Mouse (Mus musculus) thymus, postnatal 25 days (tissue): ENCODE measurements around the gene Rpl5.
A peak's percentile ranks its signal among the peaks of the same experiment; 100 is the strongest.
"Not testable (repeated sequence)": the region's sequence is repeated elsewhere in the genome, so short reads cannot be mapped to it uniquely, and the experiment has no call there.

Source experiments
- DNase-seq: peaks from one replicate; pipeline ENCODE4 v3.0.0; 2022

The Rpl5 gene

GRCm38 (mm10) chr5:107901014-107901615, 813 bp downstream of the Rpl5 start:
- no peak for DNase-seq

- no peak for DNase-seq
Measured at GRCm38 (mm10) chr5:107904325-107904724, 4.0 kb downstream of the Rpl5 start.

GRCm38 (mm10) chr5:107908514-107909110, 8.3 kb downstream of the Rpl5 start:
- DNase-seq, result no peak

- DNase-seq, result no peak
Measured at GRCm38 (mm10) chr5:107909668-107910067, 9.4 kb downstream of the Rpl5 start.

GRCm38 (mm10) chr5:107910084-107910616, 9.8 kb downstream of the Rpl5 start:
- no peak for DNase-seq

GRCm38 (mm10) chr5:107911012-107911411, 10.7 kb downstream of the Rpl5 start:
- no peak for DNase-seq

GRCm38 (mm10) chr5:107915280-107915679, 15.0 kb downstream of the Rpl5 start:
- no peak for DNase-seq

- DNase-seq, result peak; percentile 17
Measured at GRCm38 (mm10) chr5:107921400-107922252, 21.3 kb downstream of the Rpl5 start.

- no peak for DNase-seq
Measured at GRCm38 (mm10) chr5:107922836-107923235, 22.5 kb downstream of the Rpl5 start.

- DNase-seq, result no peak
Measured at GRCm38 (mm10) chr5:107924564-107924963, 24.3 kb downstream of the Rpl5 start.

- DNase-seq, result peak; percentile 70
Measured at GRCm38 (mm10) chr5:107926550-107927249, 26.4 kb downstream of the Rpl5 start.

GRCm38 (mm10) chr5:107932556-107932955, 32.3 kb downstream of the Rpl5 start:
- peak; percentile 28 for DNase-seq

GRCm38 (mm10) chr5:107933202-107933974, 33.1 kb downstream of the Rpl5 start:
- DNase-seq, result no peak

- DNase-seq, result no peak
Measured at GRCm38 (mm10) chr5:107934770-107935543, 34.7 kb downstream of the Rpl5 start.

- DNase-seq, result no peak
Measured at GRCm38 (mm10) chr5:107936625-107937389, 36.5 kb downstream of the Rpl5 start.

- not testable (repeated sequence) for DNase-seq
Measured at GRCm38 (mm10) chr5:107938483-107938882, 38.2 kb downstream of the Rpl5 start.

GRCm38 (mm10) chr5:107938886-107939285, 38.6 kb downstream of the Rpl5 start:
- DNase-seq, result no peak

- DNase-seq, result no peak
Measured at GRCm38 (mm10) chr5:107939701-107940100, 39.4 kb downstream of the Rpl5 start.

- DNase-seq, result no peak
Measured at GRCm38 (mm10) chr5:107941222-107941621, 40.9 kb downstream of the Rpl5 start.

GRCm38 (mm10) chr5:107942941-107943340, 42.6 kb downstream of the Rpl5 start:
- no peak for DNase-seq

- no peak for DNase-seq
Measured at GRCm38 (mm10) chr5:107943526-107943925, 43.2 kb downstream of the Rpl5 start.
